Mouse (Mus musculus) small intestine, adult 10 weeks (tissue): ENCODE data around the gene 4930519P11Rik. TPM values are rescaled to one million over a fixed set of nuclear protein-coding genes. Genes with fewer than 3 reads are reported as not detected.

Source experiments
- polyA plus RNA-seq: library from polyadenylated mRNA; stranded (reverse); fragments of 350-450 nt; fragmentation: Illumina TruSeq; extraction: RNeasy Lipid Tissue Mini Kit (QIAGEN cat#74804); gene quantifications from one replicate; pipeline ENCODE4 v1.2.3, GENCODE M21; 2014; ENCODE audit warnings: low replicate concordance

The 4930519P11Rik gene
- not detected for polyA plus RNA-seq

DNA sequence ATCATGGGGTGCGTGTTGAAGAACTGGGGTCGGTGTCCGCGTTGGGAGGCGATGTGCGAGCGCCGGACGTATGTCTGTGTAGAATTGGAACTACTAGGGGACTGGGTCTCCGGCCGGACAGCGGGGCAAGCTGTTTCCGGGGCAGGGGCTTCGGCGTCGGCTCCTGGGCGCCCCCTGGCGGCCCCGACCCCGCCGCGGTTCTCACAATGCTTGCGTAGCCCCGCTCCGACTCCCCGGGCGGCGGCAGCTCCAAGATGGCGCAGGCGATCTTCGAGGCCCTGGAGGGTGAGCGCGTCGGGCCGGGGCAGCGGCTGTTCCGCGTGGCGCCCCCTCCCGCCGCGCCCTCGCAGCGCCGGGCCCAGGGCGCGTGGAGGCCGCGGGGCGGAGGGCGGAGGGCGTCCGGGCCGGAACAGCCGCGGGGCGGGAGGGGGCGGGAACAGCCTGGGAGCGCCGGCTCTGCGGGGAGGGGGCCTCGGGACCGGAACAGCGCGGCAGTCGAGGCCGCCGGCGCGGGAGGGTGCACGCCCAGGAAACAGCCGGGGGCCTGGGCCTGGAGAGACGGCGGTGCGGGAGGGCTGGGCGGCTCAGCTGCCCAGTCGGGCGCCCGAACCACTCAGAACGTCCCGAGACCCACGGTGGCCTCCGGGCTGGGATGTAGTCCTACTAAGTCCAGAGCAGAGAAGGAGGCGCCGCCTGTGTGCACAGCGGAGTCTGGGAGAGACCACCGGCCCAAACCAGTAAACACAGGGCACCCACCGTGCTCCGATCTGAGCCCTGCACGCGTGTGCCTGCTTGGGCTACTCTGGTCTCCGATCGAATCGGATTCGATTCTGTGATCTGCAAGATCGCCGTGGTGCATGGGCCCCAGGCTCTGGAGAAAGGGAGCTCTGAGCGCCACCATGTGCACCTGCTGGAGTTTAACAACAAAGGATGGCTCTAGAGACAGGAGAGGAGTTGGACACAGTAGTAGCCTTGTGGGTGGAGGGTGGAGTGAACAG is at the start of gene 4930519P11Rik, which contains the start of gene Zfp341:
Gene 4930519P11Rik (minus strand): TSS at position 320 of the 998 bp plus-strand sequence.
Gene Zfp341 (plus strand): TSS at position 180 of the 998 bp plus-strand sequence.

DNA sequence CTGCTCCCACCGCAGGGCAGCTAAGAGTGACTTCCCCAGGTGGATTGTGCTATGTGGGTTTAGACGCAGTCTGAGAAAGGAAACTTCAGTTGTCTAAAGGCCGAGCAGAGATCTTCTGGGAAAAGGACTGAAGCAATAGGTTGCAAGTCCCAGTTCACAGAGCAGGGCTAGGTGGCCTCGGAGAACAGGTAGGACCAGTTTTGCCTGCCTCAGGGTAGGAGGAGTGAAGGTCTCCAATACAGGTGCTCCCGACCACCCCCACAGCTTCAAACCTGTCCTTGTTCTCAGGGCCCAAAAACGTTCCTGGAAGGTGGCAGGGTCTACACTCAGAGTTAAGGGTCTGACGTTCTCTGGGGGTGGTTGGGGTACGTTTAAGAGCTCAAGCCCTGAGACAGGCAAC is 38.1 kb upstream of the 4930519P11Rik start, which contains the start of gene Chmp4b:
Gene Chmp4b (plus strand): TSS at position 343 of the 400 bp plus-strand sequence.

DNA sequence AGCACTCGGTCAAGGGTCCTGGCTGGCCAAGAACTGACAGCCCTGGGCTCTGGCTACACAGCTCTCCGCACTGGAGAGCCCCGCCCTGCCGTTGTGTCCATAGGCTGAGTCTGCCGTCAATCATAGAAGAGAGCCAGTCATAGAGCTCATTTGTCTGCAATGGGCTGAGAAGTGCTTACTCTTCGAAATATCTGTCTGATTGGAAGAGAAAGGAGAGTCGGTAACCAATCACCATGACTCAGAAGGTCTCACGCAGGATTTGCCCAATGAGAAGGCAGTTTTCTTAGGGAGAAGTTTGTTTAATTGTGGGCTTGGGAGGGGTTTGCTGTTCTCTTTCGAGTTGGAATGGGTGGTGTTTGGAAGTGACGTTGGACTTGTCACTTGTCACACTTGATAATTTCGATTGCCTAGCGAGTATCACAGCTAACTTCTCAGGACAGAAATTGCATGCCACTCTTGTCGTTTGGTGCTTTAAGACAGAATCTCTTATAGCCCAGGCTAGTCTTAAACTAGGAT is 9.5 kb downstream of the 4930519P11Rik start, which contains the start of gene Pxmp4:
Gene Pxmp4 (minus strand): TSS at position 71 of the 516 bp plus-strand sequence.

DNA sequence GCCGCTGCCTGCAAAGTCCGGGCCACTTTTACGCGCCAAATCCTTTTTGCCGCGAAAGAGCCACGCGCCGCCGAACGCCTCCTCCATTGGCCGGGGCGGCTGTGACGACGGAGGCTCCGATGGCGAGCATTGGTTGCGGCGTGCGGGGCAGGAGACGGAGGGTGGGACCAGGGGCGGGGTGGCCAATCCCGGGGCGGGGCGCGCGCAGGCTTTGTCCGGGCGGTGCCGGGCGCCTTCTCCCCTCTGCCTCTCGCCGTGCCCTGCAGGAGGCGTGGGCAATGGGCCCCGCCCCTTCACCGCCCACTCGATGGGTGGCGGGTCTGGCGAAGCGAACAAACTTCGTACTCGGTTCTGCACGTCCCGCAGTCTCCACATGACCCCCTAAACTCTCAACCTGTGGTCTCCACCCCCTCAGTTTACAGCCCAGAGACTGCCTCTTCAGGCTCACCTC is 43.4 kb downstream of the 4930519P11Rik start, which contains the start of gene E2f1:
Gene E2f1 (minus strand): TSS at position 57 of the 451 bp plus-strand sequence.

Other genes starting within 250 kb of the 4930519P11Rik start
- gene Cdk5rap1, start 240.4 kb downstream of the 4930519P11Rik start, polyA plus RNA-seq, result 9.1 TPM
- gene Snta1, start 205.3 kb downstream of the 4930519P11Rik start, polyA plus RNA-seq, result not detected
- 9.2 TPM for gene Cbfa2t2, start 177.0 kb downstream of the 4930519P11Rik start, polyA plus RNA-seq
- gene 1700003F12Rik, start 66.4 kb downstream of the 4930519P11Rik start, polyA plus RNA-seq, result not detected
- gene Actl10, start 61.7 kb downstream of the 4930519P11Rik start, polyA plus RNA-seq, result not detected
- not detected for gene Necab3, start 54.5 kb downstream of the 4930519P11Rik start, polyA plus RNA-seq
- gene E2f1, start 43.5 kb downstream of the 4930519P11Rik start, polyA plus RNA-seq, result not detected
- 8.1 TPM for gene Pxmp4, start 9.7 kb downstream of the 4930519P11Rik start, polyA plus RNA-seq
- gene Zfp341, start 140 bp downstream of the 4930519P11Rik start, polyA plus RNA-seq, result not detected
- gene Chmp4b, start 38.3 kb upstream of the 4930519P11Rik start, polyA plus RNA-seq, result 57.0 TPM
- gene Gm14214, start 156.6 kb upstream of the 4930519P11Rik start, polyA plus RNA-seq, result not detected
- gene Raly, start 177.7 kb upstream of the 4930519P11Rik start, polyA plus RNA-seq, result 96.0 TPM
- not detected for gene a, start 178.0 kb upstream of the 4930519P11Rik start, polyA plus RNA-seq